Mouse (Mus musculus) v-Abl transformed pro-B cells (cell line): ENCODE data around the gene Glo1.

ENCODE experiments used
- in situ Hi-C, 2 experiments: fragments of 400-800 bp; cut with MboI; formaldehyde crosslinking; loops; one replicate each; pipeline ENCODE4 v1.15.1; 2025; ENCODE audit not compliant: unreplicated experiment in 2 of 2

Glo1 gene

GRCm38 (mm10) chr17:30613350-30613749 lies 13.3 kb downstream of the Glo1 start:
- in situ Hi-C loops, result no loop called here

DNA sequence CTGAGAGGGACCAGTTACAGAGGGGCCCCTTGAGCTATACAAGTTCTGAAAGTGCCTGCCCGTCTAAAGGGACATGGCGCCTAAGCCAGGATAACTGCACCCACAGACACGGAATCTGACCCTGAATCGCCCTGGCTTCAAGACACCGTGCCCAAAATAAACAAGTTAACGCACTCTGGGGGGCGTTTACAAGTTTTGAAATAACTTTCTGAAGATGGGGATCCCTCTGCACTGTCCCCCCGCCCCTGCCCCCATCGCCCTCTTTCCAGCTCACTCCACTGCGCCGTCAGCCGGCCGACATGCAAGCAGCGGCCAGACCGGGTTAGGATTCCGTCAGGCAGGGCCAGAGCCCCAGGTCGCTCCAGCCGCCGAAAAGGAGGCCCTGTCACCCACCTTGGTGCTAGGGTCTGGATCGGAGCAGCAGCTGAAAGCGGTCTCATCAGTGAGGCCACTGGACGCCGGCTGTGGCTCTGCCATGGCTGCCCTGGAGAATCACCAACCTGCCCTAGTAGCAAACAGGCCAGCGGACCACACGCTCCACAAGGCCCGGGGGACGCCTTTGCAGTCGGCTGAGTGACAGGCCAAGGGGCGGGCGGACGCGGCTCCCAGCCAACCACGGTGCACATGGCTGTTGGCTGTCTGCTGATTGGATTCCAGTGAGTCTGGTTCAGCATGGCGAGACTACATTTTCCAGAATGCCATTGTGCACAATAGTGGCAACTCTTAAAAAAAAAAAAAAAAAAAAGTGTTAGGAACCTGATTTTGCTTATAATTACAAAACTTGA lies 14.4 kb downstream of the Glo1 start:
- in situ Hi-C loops, result no loop called here

DNA sequence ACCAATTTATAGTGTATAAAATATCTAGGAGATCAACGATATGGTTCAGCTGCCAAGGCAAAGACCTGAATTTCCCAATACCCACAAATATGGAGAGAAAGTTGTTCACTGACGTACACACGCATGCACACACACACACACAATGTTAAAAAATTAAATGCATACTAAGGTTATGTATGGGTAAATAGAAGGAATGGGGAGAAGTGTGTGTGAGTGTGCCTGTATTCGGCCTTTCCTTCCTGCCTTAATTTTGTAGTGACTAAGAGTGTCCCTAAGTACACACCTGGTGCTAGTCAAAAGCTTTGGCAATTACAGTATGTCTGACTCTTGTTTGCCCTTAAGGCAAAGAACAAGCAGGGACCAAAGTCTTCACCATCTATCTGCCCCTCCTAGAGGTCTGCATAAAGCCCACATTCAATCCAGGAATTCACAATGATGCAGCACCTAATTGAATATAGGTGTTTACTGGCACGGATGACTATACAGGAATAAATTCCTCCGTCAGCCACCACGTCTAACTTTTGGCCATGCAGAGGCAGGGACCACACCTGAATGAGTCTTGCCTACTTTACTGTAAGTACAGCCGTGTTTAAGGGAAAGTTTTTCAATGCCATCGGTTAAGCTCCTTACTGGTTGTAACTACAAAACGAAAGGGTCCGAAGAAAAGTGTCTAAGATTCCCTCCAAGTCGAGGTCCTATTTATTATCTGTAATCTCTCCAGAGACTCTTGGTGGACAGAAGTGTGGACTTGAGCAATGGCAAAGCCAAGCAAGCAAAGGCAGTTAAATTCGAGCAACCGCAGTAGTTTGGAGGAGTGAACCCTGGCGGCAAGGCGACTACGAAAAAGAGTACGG lies 15.2 kb downstream of the Glo1 start:
- in situ Hi-C loops, result no loop called here

- in situ Hi-C loops, result no loop called here
Measured at GRCm38 (mm10) chr17:30610739-30611138, 15.9 kb downstream of the Glo1 start.

DNA sequence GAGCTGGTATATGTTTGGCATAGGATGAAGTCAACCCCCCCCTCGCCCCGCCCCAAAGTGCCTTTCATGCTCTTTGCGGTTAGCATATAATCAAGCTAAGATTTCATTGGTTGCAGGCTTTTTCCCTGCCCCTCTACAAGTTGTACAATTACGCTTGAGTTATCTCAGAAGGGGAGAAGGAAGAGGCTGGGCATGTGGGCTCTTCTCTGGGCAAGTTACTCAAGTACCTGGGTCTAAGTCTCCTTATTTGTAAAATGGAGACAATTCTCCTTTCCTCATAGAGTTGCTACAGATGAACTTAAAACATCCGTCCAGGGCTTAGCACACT lies 16.7 kb downstream of the Glo1 start:
- in situ Hi-C loops, result no loop called here

GRCm38 (mm10) chr17:30609305-30609979 lies 17.2 kb downstream of the Glo1 start:
- in situ Hi-C loops, result no loop called here

DNA sequence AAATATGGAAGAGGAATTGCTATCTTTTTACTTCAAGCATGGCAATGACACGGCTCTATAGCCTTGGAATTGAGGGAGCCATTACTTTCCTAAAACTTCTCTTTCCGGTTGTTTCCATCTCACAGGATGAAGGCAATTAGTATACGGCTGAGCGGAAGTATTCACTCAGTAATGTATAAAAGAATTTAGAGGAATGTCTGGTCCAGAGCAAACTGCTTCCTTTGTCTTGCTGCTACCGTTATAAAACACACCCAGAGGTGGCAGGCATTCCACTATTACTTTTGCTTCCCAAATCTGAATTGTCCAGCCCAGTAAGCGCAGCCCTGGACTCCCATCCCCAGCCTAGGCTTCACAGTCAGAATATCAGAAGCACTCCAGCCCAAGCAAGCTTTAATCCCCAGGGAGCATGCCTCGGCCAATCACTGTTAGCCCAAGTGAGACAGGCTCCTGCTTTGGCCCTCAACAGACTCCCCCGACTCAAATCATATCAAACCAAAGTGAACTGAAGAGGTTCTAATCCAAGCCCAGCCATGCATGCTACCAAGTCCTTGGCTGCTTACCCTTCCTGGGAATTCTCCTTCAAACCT lies 18.7 kb downstream of the Glo1 start:
- in situ Hi-C loops, result no loop called here

- in situ Hi-C loops, result no loop called here
Measured at GRCm38 (mm10) chr17:30607330-30607729, 19.3 kb downstream of the Glo1 start.

DNA sequence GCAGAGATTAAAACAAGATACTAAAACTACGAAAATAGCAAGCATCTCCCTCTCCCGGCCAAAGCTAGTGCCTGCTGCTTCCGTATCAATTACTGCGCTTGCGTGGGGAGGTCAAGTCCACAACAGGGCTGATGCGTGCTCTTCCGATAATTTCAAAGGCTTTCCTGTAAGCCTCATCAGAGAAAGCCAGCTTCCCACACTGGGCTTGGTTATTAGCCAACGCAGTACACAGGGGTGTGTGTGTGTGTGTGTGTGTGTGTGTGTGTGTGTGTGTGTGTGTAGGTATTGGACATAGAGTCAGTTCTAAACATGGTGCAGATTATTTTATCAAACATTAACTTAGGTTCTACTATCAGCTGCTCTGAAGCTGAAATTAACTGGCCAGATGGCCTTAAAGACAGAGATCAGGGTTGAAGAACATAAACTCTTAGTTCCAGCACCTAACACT lies 20.0 kb downstream of the Glo1 start:
- in situ Hi-C loops, result no loop called here

DNA sequence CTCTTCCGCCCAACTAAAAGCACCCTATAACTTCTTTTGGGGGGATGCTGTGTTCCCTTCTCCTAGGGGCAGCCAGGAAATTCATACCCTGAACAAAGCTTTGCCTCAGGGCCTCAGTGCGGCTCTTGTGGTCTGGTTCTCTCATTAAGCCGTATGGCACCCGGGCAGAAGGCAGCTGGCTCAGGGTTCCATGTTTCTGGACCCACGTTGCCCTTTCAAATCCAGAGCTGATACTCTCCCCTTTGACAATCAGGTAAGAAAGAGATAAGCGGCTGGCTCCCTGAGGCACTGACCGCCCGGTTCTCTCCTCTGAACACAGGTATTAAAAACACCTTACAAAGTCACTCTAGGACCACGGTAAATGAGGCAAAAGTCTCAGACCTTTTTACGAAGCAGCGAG lies 20.5 kb downstream of the Glo1 start:
- in situ Hi-C loops, result no loop called here

- in situ Hi-C loops, result no loop called here
Measured at GRCm38 (mm10) chr17:30605001-30605400, 21.7 kb downstream of the Glo1 start.

DNA sequence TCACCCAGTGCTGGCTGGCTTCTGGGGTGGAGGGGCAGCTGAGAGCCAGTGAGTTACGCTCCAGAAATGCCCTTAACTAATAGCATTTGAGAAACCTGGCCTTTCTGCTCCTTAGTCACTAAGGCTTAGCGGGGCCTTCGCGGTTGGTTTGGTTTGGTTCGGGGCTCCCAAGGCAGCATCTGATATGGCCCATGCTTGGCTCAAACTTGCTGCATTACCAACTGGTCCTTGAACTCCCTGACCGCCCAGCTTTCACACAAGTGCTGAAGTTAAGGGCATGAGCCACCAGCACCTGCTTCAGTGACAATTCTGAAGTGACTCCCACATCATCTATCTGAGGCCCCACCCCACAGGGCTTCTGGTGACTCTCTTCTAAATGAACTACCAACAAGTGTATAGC lies 22.4 kb downstream of the Glo1 start:
- in situ Hi-C loops, result no loop called here

- in situ Hi-C loops, result no loop called here
Measured at GRCm38 (mm10) chr17:30602175-30602574, 24.5 kb downstream of the Glo1 start.

- in situ Hi-C loops, result no loop called here
Measured at GRCm38 (mm10) chr17:30598300-30598699, 28.4 kb downstream of the Glo1 start.

DNA sequence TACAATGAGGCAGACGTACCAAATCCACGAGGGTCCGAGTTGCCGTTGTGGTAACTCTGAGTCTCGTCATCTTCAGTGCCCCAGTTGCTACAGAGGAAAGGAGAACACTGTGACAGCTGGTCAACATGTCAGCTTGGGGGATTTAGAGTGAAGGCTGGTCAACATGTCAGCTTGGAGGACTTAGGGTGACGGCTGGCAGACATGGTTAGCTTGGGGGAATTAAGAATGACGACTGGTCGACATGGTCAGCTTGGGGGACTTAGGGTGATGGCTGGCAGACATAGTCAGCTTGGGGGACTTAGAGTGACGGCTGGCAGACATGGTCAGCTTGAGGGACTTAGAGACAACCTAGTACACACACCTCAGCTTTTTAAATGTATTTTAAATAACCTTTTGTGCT lies 28.9 kb downstream of the Glo1 start:
- in situ Hi-C loops, result no loop called here

- in situ Hi-C loops, result no loop called here
Measured at GRCm38 (mm10) chr17:30594846-30595245, 31.8 kb downstream of the Glo1 start.

DNA sequence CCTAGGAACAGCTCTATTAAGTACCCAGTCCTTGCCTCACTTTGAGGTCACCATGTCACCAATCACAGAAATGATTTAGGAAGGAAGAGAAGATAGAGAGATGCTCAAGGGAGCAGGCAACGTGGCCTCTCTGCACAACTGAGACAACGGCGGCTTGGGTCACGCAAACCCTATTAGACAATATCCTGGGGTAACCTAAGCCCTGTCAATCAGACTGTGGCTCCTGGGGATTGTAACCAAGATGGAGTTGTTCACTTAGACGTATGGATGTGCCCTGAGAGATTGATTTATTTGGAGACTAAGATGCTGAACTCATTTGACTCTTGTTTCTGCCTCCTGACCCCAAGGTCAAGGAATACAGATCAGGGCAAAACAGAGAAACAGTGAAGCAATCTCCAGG lies 32.3 kb downstream of the Glo1 start:
- in situ Hi-C loops, result no loop called here

- in situ Hi-C loops, result no loop called here
Measured at GRCm38 (mm10) chr17:30590417-30591198, 36.1 kb downstream of the Glo1 start.

DNA sequence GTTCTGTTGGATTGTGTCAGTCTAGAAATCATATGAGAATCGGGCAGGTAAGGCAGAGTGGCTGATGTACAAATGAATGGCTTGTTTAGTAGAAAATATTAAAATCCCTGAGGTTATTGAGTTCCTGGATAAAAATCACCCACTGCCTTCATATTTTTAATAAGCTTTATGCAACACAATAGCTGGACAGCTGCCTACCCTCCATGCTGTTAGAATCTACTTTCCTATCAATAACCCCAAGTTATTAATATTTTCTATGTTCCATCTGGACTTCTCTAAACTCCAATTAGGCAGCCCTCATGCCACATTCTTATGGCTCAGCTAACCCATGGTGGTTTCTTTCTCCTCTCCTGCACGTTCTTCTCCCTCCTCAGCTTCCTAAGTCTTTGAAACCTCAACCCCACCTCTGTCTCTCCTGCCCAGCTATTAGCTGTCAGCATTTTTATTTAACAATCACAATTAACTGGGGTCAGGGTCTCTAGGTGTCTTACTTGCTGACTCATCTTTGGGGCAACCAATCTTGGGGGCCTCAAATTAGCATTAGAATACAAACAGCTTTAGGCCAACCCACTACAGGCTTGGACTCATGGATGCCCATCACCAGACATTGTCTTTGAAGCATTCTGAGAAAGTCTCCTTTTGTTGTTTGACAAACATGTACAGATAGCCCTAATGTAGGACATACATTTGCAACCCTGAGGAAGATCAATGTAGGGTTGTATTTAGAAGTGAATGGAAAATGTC lies 43.2 kb downstream of the Glo1 start:
- in situ Hi-C loops, result no loop called here

DNA sequence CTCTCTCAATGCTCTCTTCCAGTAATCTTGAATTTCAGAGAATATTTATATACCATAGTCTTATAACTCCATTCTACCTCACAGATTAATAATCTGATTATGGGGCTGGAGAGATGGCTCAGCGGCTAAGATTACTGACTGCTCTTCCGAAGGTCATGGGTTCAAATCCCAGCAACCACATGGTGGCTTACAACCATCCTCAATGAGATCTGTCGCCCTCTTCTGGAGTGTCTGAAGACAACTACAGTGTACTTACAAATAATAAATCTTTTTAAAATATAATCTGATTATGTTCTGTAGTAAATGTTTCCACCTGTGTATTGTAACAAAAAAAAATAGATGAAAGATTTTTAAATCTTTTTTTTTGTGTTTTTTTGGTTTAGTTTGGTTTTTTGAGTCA lies 44.4 kb downstream of the Glo1 start:
- in situ Hi-C loops, result no loop called here
